Mouse (Mus musculus): ENCODE data around the gene Tepp.
A peak's percentile ranks its signal among the peaks of the same experiment; 100 is the strongest.

DNA sequence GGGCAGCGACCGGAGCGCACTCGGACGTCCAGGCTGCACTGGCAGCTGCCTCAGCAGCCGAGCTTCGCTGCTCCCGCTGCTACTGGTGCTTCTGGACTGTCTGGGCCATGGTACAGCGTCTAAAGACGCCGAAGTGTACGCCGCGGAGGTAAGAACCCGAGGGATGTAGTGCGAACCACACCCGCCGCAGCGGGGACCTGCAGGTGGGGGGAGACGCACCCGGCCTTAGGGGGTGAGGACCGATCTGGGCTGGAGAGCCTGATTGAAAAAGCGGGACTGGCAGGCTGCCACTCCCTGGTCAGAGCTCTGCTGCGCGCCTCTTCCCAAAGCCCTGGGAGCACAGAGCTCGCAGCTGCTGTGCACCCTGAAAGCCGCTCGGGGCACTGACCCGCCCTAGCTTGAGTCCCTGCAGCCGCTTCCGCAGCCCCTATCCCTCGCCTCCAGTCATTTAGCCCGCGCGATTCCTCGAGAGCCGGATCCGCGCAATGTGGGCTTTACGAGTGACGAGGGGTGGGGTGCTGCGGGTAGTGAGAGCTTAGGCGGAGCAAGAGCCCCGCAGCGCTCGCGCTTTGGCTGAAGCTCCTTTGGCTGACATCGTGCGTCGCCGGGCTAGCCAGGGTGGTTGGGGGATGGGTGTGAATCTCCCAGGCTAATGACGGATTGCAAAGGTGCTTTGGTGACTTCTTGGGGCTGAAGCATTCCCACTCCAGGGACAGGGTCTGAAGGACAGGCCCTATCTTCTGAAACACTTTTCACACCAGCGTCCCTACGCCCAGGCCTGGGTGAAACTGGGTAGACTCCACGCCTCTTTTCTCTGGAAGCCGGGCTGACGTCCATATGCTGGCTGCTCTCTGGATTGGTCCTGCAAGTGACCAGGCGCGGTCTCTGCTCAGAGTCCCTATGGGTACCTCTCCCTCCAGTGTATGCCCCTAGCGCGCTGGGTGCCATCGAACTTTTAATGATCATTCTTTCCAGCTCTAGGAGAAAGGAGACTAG lies 42.8 kb downstream of the Tepp start:
- no peak for TF ChIP-seq POLR2A (IDR thresholded peaks at IDR 0.05; ENCODE audit: control insufficient read depth, extremely low read depth, insufficient read depth, low read length, poor library complexity)
- 0 out of 2 replicates have a peak, but pooled peaks have one; percentile 16 for TF ChIP-seq CTCF (IDR thresholded peaks at IDR 0.05; ENCODE audit: borderline replicate concordance, control insufficient read depth, extremely low read depth, insufficient read depth, low read length, poor library complexity)
